Mouse (Mus musculus) small intestine, adult 2 months (tissue): ENCODE measurements around the gene Fbp2. TPM values are rescaled to one million over a fixed set of nuclear protein-coding genes. Genes with fewer than 3 reads are reported as not detected.
"Not testable (repeated sequence)": the region's sequence is repeated elsewhere in the genome, so short reads cannot be mapped to it uniquely, and the experiment has no call there.

Experiments
- H3K27ac ChIP-seq: fragments of 200-500 bp; 2 replicates; pipeline ENCODE4 v1.5.1; 2012; ENCODE audit warnings: low read depth, low read length, control low read depth, inconsistent platforms; ENCODE audit not compliant: insufficient read depth
- H3K27me3 ChIP-seq: fragments of 200-500 bp; 2 replicates; pipeline ENCODE4 v1.6.1; 2012; ENCODE audit warnings: mild to moderate bottlenecking, moderate library complexity, low read length, inconsistent platforms; ENCODE audit not compliant: control insufficient read depth, insufficient read depth
- H3K36me3 ChIP-seq: fragments of 200-500 bp; 2 replicates; pipeline ENCODE4 v1.6.1; 2012; ENCODE audit warnings: mild to moderate bottlenecking, low read length, control low read depth, inconsistent platforms; ENCODE audit not compliant: control insufficient read depth, insufficient read depth
- H3K4me1 ChIP-seq: fragments of 200-500 bp; 2 replicates; pipeline ENCODE4 v1.6.1; 2012; ENCODE audit warnings: low read length, inconsistent platforms, mixed read lengths; ENCODE audit not compliant: control insufficient read depth, insufficient read depth, insufficient read length
- H3K4me3 ChIP-seq: fragments of 200-500 bp; 2 replicates; pipeline ENCODE4 v1.5.1; 2012; ENCODE audit warnings: low read depth, mild to moderate bottlenecking, control low read depth, inconsistent platforms, low read length, moderate library complexity
- CTCF ChIP-seq: fragments of 200-500 bp; IDR thresholded peaks from 2 replicates; pipeline ENCODE4 v1.5.1; 2012; ENCODE audit warnings: low read depth, mild to moderate bottlenecking, control low read depth, inconsistent platforms, low read length, moderate library complexity, mixed read lengths; ENCODE audit not compliant: insufficient replicate concordance, insufficient read length; ENCODE audit errors: extremely low read depth
- POLR2A ChIP-seq: fragments of 200-500 bp; IDR thresholded peaks from 2 replicates; pipeline ENCODE4 v1.6.1; 2012; ENCODE audit warnings: low read depth, mild to moderate bottlenecking, control low read depth, inconsistent platforms, low read length, moderate library complexity
- WGBS: fragments of 180-500 bp; shearing (Covaris S2); methylation state at CpG from one replicate; pipeline ENCODE4 v1.1.7; 2018; 5-methylcytosine and 5-hydroxymethylcytosine counted together
- polyA plus RNA-seq: library from polyadenylated mRNA; depleted of rRNA; stranded (reverse); fragments of >200 nt; gene quantifications from 2 replicates; pipeline ENCODE4 v1.2.3, GENCODE M21; 2012

Fbp2 gene
- polyA plus RNA-seq, 1 experiment: 184 TPM

DNA sequence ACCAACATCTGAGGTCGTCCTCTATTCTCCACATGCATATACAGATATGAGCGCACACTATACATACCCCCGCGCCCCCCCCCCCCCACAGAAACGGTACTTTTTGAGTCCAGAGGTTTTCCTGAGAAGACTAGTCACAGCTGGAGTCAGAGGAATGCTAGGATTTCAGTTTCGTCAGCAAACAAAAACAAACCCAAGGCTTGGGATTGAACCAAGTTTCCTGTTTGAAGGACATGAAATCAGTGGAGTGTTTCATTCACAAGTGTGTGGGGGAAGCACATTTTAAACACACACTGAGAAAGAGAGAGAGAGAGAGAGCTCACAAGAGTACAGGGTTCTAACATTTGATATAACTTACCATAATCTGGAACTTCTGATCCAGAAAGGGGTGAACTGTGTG is 5.5 kb upstream of the Fbp2 start:
- no peaks in the 10 kb centered on the region; the same call in 1 of the 2 replicates for H3K36me3 ChIP-seq
- H3K4me3 ChIP-seq: no peak overlapping the region
- no peaks in the 10 kb centered on the region for H3K27me3 ChIP-seq
- 63% methylated on average over 6 of the region's 6 CpGs for WGBS
- H3K4me1 ChIP-seq: peaks cover 4% of the 10 kb centered on the region; the same call in 1 of the 2 replicates
- H3K27ac ChIP-seq: no peak overlapping the region
- TF ChIP-seq CTCF (no peak), POLR2A (no peak)

- WGBS: 69% methylated on average over 3 of the region's 3 CpGs
- H3K36me3 ChIP-seq: no peaks in the 10 kb centered on the region; the same call in 1 of the 2 replicates
- H3K27me3 ChIP-seq: no peaks in the 10 kb centered on the region
- H3K4me1 ChIP-seq: peaks cover 2% of the 10 kb centered on the region; the same call in 1 of the 2 replicates
- H3K4me3 ChIP-seq: no peak overlapping the region
- TF ChIP-seq POLR2A (no peak), CTCF (no peak)
- H3K27ac ChIP-seq: no peak overlapping the region
These were observed 4.7 kb upstream of the Fbp2 start for GRCm38 (mm10) chr13:62862875-62863274.

GRCm38 (mm10) chr13:62860068-62860467 is 1.8 kb upstream of the Fbp2 start:
- H3K4me1 ChIP-seq: peaks cover 7% of the 10 kb centered on the region; the same call in 1 of the 2 replicates
- WGBS: 92% methylated on average over 4 of the region's 4 CpGs
- no peak overlapping the region for H3K27ac ChIP-seq
- TF ChIP-seq CTCF: peak; percentile 22; the same call in 1 of the 2 replicates
- TF ChIP-seq POLR2A: no peak
- H3K36me3 ChIP-seq: no peaks in the 10 kb centered on the region; the same call in 1 of the 2 replicates
- H3K4me3 ChIP-seq: no peak overlapping the region
- H3K27me3 ChIP-seq: no peaks in the 10 kb centered on the region

GRCm38 (mm10) chr13:62859251-62859650 is 1.0 kb upstream of the Fbp2 start:
- WGBS: 47% methylated on average over 10 of the region's 10 CpGs
- not testable (repeated sequence) for H3K27me3 ChIP-seq, H3K4me3 ChIP-seq, H3K36me3 ChIP-seq, H3K4me1 ChIP-seq
- peak overlapping the region; percentile 98 for H3K27ac ChIP-seq

DNA sequence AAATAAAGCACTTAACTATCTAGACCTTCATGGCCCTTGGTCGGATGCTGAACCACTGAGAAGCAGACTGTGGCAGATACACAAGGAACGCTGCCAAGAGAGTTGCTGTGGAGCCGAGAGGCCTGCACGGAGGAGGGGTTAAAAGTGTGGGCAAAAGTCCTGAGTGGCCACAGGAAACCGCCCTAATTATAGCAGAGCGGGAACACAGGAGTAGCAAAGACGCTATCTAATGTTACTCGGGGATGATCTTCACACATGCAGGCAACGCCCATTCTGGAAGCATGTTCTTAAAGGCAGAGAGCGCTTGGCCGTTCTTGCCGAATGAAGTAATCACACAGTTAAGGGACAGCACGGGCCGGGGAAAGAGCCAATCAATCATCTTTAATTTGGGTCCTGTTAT is 1.4 kb downstream of the Fbp2 start:
- peak overlapping the region; percentile 58 for H3K4me3 ChIP-seq
- peaks cover 21% of the 10 kb centered on the region for H3K36me3 ChIP-seq
- peak overlapping the region; percentile 98 for H3K27ac ChIP-seq
- peaks cover 7% of the 10 kb centered on the region; the same call in 1 of the 2 replicates for H3K4me1 ChIP-seq
- TF ChIP-seq CTCF: no peak
- no peak for TF ChIP-seq POLR2A
- 20% methylated on average over 14 of the region's 14 CpGs for WGBS
- H3K27me3 ChIP-seq: no peaks in the 10 kb centered on the region

GRCm38 (mm10) chr13:62856305-62856675 is 1.9 kb downstream of the Fbp2 start:
- TF ChIP-seq CTCF (peak; percentile 99; the same call in 1 of the 2 replicates), POLR2A (no peak)
- Histone ChIP-seq H3K36me3 (peaks cover 25% of the 10 kb centered on the region), H3K27me3 (no peaks in the 10 kb centered on the region), H3K4me3 (peak overlapping the region; percentile 60), H3K27ac (no peak overlapping the region), H3K4me1 (peaks cover 7% of the 10 kb centered on the region; the same call in 1 of the 2 replicates)
- under 1% methylated on average over 5 of the region's 5 CpGs for WGBS

DNA sequence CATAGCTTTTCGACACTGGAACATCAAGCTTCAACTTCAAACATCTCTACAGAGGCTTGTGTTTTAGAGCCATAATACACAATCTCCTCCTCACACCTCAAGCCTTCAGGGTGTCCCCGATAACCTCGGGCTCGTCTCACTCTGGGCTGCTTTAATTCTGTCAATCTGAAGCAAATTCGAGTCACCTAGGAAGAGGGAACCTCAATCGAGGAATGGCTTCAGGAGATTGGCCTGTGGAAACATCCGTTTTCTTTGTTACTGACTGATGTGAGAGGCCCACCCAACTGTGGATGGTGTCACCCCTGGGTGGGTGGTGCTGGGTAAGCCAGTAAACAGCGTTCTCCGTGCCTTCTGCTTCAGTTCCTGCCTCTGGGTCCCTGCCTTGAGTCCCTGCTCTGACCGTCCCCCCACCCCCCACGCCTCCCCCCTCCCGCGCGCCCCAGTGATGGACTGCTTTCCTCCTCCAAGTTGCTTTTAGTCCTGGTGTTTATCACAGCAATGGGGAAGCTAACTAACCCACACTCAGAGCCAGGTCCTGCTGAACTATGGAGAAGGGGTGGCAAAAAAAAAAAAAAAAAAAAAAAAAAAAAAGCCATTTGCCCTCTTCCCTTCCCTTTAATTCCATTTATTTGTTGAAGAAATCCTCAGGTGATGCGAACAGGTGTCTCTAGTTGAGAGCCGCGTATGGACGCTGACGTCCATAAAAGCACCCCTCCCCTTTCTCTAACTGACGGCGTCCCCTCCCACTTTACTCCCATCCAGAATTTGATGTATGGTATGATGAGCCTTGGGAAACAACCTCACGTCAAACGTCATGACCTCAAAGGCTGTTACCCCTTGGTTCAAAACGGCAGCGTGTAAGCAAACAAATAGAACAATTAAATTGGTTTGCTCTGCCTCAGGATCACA is 2.6 kb downstream of the Fbp2 start:
- Histone ChIP-seq H3K36me3 (peaks cover 28% of the 10 kb centered on the region), H3K4me3 (peak overlapping the region; percentile 60), H3K27me3 (no peaks in the 10 kb centered on the region), H3K4me1 (peaks cover 7% of the 10 kb centered on the region; the same call in 1 of the 2 replicates), H3K27ac (no peak overlapping the region)
- 43% methylated on average over 25 of the region's 25 CpGs for WGBS
- TF ChIP-seq CTCF: no peak
- TF ChIP-seq POLR2A: no peak
